Mouse (Mus musculus) lung, postnatal 10 days (tissue): ENCODE data around the gene Emc4.

Experiments used
- DNase-seq: peaks from one replicate; pipeline ENCODE4 v3.0.0; 2021

Gene Emc4

DNA sequence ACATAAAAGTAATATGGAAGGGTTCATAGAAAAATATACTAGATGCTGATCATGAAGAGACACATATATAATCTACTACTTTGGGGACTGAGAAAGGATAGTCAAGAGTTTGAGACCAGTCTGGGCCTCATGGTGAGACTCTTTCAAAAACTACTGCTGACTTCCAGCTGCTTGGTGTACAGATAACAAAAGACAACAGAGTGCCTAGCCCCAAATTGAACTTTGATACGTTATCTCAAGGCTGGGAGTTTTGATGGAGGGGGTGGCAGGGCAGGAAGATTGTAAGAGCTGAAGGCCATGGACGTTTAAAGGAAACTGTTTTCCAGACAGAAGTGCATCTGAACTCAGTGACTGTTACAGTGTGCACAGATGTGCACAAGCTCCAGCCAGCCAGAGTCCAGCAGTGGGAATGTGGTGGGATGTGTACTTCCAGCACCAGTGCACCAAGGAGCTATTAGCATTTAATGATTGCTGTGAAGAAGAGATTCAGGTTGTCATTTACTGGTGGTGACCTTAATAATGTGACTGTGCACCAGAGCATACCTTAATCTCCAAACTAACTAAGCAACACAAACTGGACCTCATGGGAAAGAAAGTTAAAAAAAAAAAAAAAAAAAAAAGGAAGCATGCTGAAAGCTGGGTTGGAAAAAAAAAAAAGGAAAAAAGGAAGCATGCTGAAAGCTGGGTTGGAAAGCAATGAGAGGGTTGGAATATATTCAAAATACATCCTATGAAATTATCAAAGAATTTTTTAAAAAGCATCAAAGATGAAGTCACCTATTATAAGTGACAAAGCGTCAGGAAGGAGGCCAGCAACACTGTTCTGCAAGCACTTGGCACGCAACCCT, 35.6 kb downstream of the Emc4 start:
- no peak for DNase-seq

DNA sequence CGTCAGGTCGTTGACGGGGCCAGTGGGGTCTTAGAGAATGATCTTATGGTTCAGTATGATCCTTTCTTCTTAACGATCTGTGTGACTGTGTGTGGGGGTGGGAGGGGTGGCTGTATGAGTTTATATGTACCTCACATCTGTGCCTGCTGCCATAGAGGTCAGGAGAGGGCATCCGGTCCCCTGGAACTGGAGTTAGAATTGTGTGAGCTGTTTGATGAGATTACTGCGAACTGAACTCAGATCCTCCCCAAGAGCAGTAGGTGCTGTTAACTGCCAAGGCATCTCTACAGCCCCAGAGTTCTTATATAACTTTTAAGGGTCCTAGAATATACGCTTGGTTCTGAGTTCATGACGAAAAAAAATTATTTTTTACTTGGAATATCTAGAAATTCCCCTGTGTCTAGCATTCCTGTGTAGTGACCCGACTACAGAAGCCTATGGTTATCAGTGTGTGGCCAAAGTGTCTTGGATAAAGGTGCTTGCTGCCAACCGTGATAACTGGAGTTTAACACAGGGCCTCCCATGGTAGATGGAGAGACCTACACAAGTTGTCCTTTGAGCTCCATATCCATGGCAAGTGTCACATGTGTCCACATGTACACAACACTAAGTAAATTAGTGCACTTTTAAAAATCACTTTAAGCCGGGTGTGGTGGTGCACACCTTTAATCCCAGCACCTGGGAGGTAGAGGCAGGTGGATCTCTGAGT, 39.6 kb downstream of the Emc4 start:
- no peak for DNase-seq

DNA sequence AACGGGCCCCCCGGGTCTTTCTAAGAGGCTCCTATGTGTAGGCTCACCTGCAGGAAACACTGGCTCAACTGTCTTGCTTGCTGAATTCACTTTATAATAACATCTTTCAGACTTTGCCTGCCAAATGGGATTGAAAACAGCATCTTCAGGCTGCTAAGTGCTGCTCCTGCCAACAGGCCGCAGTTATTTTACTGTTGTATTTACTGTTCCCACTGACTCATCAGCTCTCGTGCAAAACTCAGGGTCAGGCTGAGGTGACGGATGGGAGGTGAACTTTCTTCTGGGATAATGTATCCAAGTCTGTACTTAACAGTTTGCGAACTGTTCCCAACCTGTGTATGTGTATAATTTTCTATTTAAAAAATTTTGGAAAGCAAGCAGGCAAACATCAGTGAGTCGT, 48.9 kb downstream of the Emc4 start:
- DNase-seq: no peak

DNA sequence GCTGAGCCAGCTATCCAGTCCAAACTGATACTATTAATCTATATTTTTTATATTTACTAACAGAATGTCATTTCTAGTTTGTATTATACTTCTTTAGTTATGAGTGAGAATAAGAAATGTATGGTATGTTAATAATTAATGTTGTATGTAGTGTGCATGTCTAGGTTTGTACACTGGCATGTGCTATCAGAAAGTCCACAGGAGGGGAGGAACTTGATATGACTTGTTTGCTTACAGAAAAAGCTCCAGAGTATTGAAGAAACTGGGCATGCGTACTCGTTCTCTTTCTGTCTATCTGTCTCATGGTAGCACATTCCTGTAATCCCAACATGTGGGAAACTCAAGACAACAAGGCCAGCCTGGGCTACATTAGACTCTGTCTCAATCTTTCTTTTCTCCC, 49.6 kb downstream of the Emc4 start:
- no peak for DNase-seq

DNA sequence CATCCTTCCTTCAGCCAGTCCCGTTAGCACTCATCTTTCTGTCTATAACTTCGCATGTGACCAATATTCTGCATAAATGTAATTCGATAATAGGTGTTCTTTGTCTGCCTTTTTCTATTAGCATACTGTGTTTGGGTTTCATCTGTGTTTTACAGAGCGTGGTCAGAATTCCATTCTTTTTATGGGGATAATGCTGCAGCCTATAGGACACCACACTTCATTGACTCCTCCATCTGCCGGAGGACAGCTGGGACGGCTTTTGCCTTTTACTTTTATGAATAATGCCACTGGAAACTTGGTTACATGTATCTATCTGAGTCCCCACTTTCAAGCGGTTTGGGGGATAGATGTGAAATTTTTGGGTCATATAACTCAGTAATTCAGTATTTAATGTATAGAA, 52.2 kb downstream of the Emc4 start:
- DNase-seq: no peak
